Mouse (Mus musculus) left cerebral cortex, postnatal 10 days (tissue): ENCODE results near the gene Gstm1. TPM values are rescaled to one million over a fixed set of nuclear protein-coding genes. Genes with fewer than 3 reads are reported as not detected.
"Not testable (repeated sequence)": the region's sequence is repeated elsewhere in the genome, so short reads cannot be mapped to it uniquely, and the experiment has no call there.

Source experiments
- DNase-seq, 2 experiments: peaks; one replicate each; pipeline ENCODE4 v3.0.0; 2021 to 2022; ENCODE audit warnings: low spot score in 2 of 2, mixed read lengths in 1 of 2; ENCODE audit errors: extremely low spot score in 1 of 2
- intact Hi-C: fragments of 180-260 bp; cut with DNase I; formaldehyde crosslinking; loops from one replicate; pipeline ENCODE4 v1.15.1; 2025
- total RNA-seq, 2 experiments: library from RNA; stranded (reverse); gene quantifications; 2 replicates each; pipeline ENCODE4 v1.2.3; 2021

The Gstm1 gene
- total RNA-seq, 2 experiments from 2014 or later = 54.5 to 67.8 TPM

- DNase-seq = no peak
- intact Hi-C loops = no loop called here
Measured at GRCm38 (mm10) chr3:107982726-107983125, 35.0 kb downstream of the Gstm1 start.

GRCm38 (mm10) chr3:107981261-107981660 is 36.5 kb downstream of the Gstm1 start:
- DNase-seq = no peak
- intact Hi-C loops = no loop called here

- intact Hi-C loops = no loop called here
- DNase-seq = no peak
Measured at GRCm38 (mm10) chr3:107977691-107978090, 40.1 kb downstream of the Gstm1 start.

- DNase-seq = no peak
- intact Hi-C loops = no loop called here
Measured at GRCm38 (mm10) chr3:107974237-107974636, 43.5 kb downstream of the Gstm1 start.

- DNase-seq = no peak
- intact Hi-C loops = no loop called here
Measured at GRCm38 (mm10) chr3:107972070-107972469, 45.7 kb downstream of the Gstm1 start.

- intact Hi-C loops, DNase-seq: not testable (repeated sequence)
Measured at GRCm38 (mm10) chr3:107971101-107971500, 46.7 kb downstream of the Gstm1 start.

GRCm38 (mm10) chr3:107968724-107969395 is 48.9 kb downstream of the Gstm1 start, which contains the start of gene Gstm3:
Gstm3 (minus strand) TSS chr3:107969283.
- no peak for DNase-seq
- intact Hi-C loops = no loop called here

- DNase-seq = no peak
- intact Hi-C loops = no loop called here
Measured at GRCm38 (mm10) chr3:107966631-107967030, 51.1 kb downstream of the Gstm1 start.

- no peak for DNase-seq
- intact Hi-C loops = no loop called here
Measured at GRCm38 (mm10) chr3:107965592-107965991, 52.2 kb downstream of the Gstm1 start.

- no peak for DNase-seq
Measured at GRCm38 (mm10) chr3:107964656-107965308, 53.0 kb downstream of the Gstm1 start.

GRCm38 (mm10) chr3:107964026-107964425 is 53.7 kb downstream of the Gstm1 start:
- no peak for DNase-seq
- intact Hi-C loops = no loop called here

More at GRCm38 (mm10) chr3:107964656-107965308, 53.0 kb downstream of the Gstm1 start:
- intact Hi-C loops = no loop called here

Other genes with a start within 250 kb of the Gstm1 start
- not detected for gene Eps8l3, start 140.7 kb downstream of the Gstm1 start, total RNA-seq
- gene Gstm5, start 122.2 kb downstream of the Gstm1 start, total RNA-seq = 100 to 1,000 TPM; 138 to 141 TPM
- 10 to 100 TPM; 44.2 TPM for gene Gstm7, start 86.2 kb downstream of the Gstm1 start, total RNA-seq
- gene Gstm6, start 74.2 kb downstream of the Gstm1 start, total RNA-seq = 1 to 10 TPM; 3.6 to 7.2 TPM
- not detected for gene Gstm3, start 48.7 kb downstream of the Gstm1 start, total RNA-seq
- gene Gstm2, start 31.5 kb downstream of the Gstm1 start, total RNA-seq = 1 to 10 TPM; 2.5 to 3.7 TPM
- gene Gstm4, start 26.9 kb upstream of the Gstm1 start, total RNA-seq = 10 to 100 TPM; 13.2 to 13.5 TPM
- gene Ampd2, start 68.7 kb upstream of the Gstm1 start, total RNA-seq = 10 to 100 TPM; 51.8 to 53.7 TPM
- gene Gnat2, start 74.8 kb upstream of the Gstm1 start, total RNA-seq = not detected
- 10 to 100 TPM; 46.6 to 50.9 TPM for gene Gnai3, start 128.2 kb upstream of the Gstm1 start, total RNA-seq
- 10 to 100 TPM; 20.4 to 21.3 TPM for gene Gpr61, start 136.9 kb upstream of the Gstm1 start, total RNA-seq
- 10 to 100 TPM; 36.4 to 38.5 TPM for gene Amigo1, start 168.4 kb upstream of the Gstm1 start, total RNA-seq
- gene Cyb561d1, start 183.2 kb upstream of the Gstm1 start, total RNA-seq = 10 to 100 TPM; 11.0 to 12.7 TPM
- 10 to 100 TPM; 22.2 to 24.8 TPM for gene Atxn7l2, start 193.0 kb upstream of the Gstm1 start, total RNA-seq
- 1 to 10 TPM; 1.1 to 1.3 TPM for gene Sypl2, start 208.7 kb upstream of the Gstm1 start, total RNA-seq
- gene Psma5, start 239.0 kb upstream of the Gstm1 start, total RNA-seq = 10 to 100 TPM; 91.4 to 92.5 TPM